Mouse (Mus musculus) T-helper 1 cell (primary cell): Measurements from ENCODE around the gene Pafah1b2.

Experiments used
- in situ Hi-C: fragments of 300-600 bp; cut with MboI, MseI; formaldehyde crosslinking; loops from one replicate; pipeline ENCODE4 v1.15.1; 2025; ENCODE audit warnings: high pct_unique_total_duplicates

Gene Pafah1b2

GRCm38 (mm10) chr9:45981331-45981730, 31.2 kb downstream of the Pafah1b2 start:
- in situ Hi-C loops: no loop called here

- in situ Hi-C loops: no loop called here
Observed at GRCm38 (mm10) chr9:45980611-45981010, 31.9 kb downstream of the Pafah1b2 start.

GRCm38 (mm10) chr9:45979778-45980177, 32.7 kb downstream of the Pafah1b2 start:
- in situ Hi-C loops: no loop called here

GRCm38 (mm10) chr9:45976884-45977283, 35.6 kb downstream of the Pafah1b2 start:
- in situ Hi-C loops: no loop called here

GRCm38 (mm10) chr9:45963577-45963976, 48.9 kb downstream of the Pafah1b2 start:
- in situ Hi-C loops: no loop called here

GRCm38 (mm10) chr9:45961855-45962254, 50.6 kb downstream of the Pafah1b2 start:
- in situ Hi-C loops: no loop called here

GRCm38 (mm10) chr9:45959661-45960060, 52.8 kb downstream of the Pafah1b2 start:
- in situ Hi-C loops: no loop called here

- in situ Hi-C loops: no loop called here
Observed at GRCm38 (mm10) chr9:45958851-45959250, 53.6 kb downstream of the Pafah1b2 start.

- in situ Hi-C loops: no loop called here
Observed at GRCm38 (mm10) chr9:45958023-45958670, 54.3 kb downstream of the Pafah1b2 start.

GRCm38 (mm10) chr9:45955107-45955963, 57.2 kb downstream of the Pafah1b2 start, which contains the start of gene Sidt2:
TSS of gene Sidt2 (minus strand) at chr9:45955258.
- in situ Hi-C loops: no loop called here

- in situ Hi-C loops: no loop called here
Observed at GRCm38 (mm10) chr9:45954294-45955106, 58.0 kb downstream of the Pafah1b2 start.

- in situ Hi-C loops: no loop called here
Observed at GRCm38 (mm10) chr9:45953511-45954293, 58.8 kb downstream of the Pafah1b2 start.

GRCm38 (mm10) chr9:45952890-45953289, 59.6 kb downstream of the Pafah1b2 start:
- in situ Hi-C loops: no loop called here

- in situ Hi-C loops: no loop called here
Observed at GRCm38 (mm10) chr9:45952057-45952456, 60.4 kb downstream of the Pafah1b2 start.

GRCm38 (mm10) chr9:45946872-45947183, 65.7 kb downstream of the Pafah1b2 start:
- in situ Hi-C loops: loop anchor here (5.0 kb wide), 1 partner anchor 35 kb away; no protein-coding TSS in a partner anchor

GRCm38 (mm10) chr9:45946182-45946871, 66.2 kb downstream of the Pafah1b2 start:
- in situ Hi-C loops: loop anchor here (5.0 kb wide), 1 partner anchor 34 kb away; no protein-coding TSS in a partner anchor

GRCm38 (mm10) chr9:45945721-45946120, 66.8 kb downstream of the Pafah1b2 start:
- in situ Hi-C loops: loop anchor here (5.0 kb wide), 1 partner anchor 33 kb away; no protein-coding TSS in a partner anchor

GRCm38 (mm10) chr9:45944506-45945400, 67.7 kb downstream of the Pafah1b2 start:
- in situ Hi-C loops: loop anchor here (5.0 kb wide), 1 partner anchor 32 kb away; no protein-coding TSS in a partner anchor
